Mouse (Mus musculus) heart, embryonic 10.5 days (tissue): ENCODE results near the gene Gm6309. TPM values are rescaled to one million over a fixed set of nuclear protein-coding genes. Genes with fewer than 3 reads are reported as not detected.
A peak's percentile ranks its signal among the peaks of the same experiment; 100 is the strongest.
"Not testable (repeated sequence)": the region's sequence is repeated elsewhere in the genome, so short reads cannot be mapped to it uniquely, and the experiment has no call there.

Experiments
- DNase-seq: peaks from one replicate; pipeline ENCODE4 v3.0.0-alpha.2; 2017; ENCODE audit warnings: low spot score
- H3K27ac ChIP-seq: fragments of 300-500 bp; sonication (generic); 2 replicates; pipeline ENCODE4 v1.5.1; 2016; ENCODE audit warnings: mild to moderate bottlenecking
- H3K27me3 ChIP-seq: fragments of 300-500 bp; sonication (generic); 2 replicates; pipeline ENCODE4 v1.6.1; 2016; ENCODE audit warnings: mild to moderate bottlenecking; ENCODE audit not compliant: poor library complexity, insufficient read depth, severe bottlenecking
- H3K36me3 ChIP-seq: fragments of 300-500 bp; sonication (generic); 2 replicates; pipeline ENCODE4 v1.6.1; 2016; ENCODE audit warnings: mild to moderate bottlenecking, moderate library complexity
- H3K4me1 ChIP-seq: fragments of 300-500 bp; sonication (generic); 2 replicates; pipeline ENCODE4 v1.6.1; 2016; ENCODE audit warnings: mild to moderate bottlenecking
- H3K4me3 ChIP-seq: fragments of 300-500 bp; sonication (generic); 2 replicates; pipeline ENCODE4 v1.5.1; 2016; ENCODE audit warnings: mild to moderate bottlenecking, moderate library complexity
- H3K9me3 ChIP-seq: fragments of 300-500 bp; sonication (generic); 2 replicates; pipeline ENCODE4 v1.6.1; 2016; ENCODE audit warnings: mild to moderate bottlenecking, moderate library complexity
- WGBS: fragments of 180-500 bp; shearing (Covaris S2); methylation state at CpG from one replicate; pipeline ENCODE4 v1.1.7; 2016; 5-methylcytosine and 5-hydroxymethylcytosine counted together
- polyA plus RNA-seq: library from polyadenylated mRNA; unstranded; fragments of >200 nt; fragmentation: Nextera tagmentation; extraction: Ambion mirVana; gene quantifications from 2 replicates; pipeline ENCODE4 v1.2.1, GENCODE M21; 2016

The Gm6309 gene
- polyA plus RNA-seq, 1 experiment from 2014 or later = not detected

DNA sequence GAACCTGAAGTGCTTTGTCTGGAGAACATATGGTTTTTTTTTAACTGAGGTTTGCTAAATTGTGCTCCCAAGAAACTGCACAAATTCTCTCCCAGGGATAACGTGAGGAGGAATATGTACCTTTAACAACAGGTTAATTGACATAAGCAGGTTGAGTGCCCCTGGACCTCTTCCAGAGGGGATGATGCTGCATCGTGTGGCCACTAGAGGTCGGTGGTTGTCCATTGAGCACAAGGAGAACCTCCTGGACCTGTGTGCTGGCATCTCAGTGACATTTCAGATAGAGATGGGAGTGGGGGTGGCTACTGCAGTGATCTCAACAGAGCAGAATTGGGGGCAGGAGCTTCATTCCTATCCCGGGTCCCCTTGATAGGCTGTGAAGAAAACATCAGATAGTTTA lies 2.2 kb upstream of the Gm6309 start:
- not testable (repeated sequence) for H3K36me3 ChIP-seq, H3K4me1 ChIP-seq, H3K9me3 ChIP-seq, DNase-seq, H3K27me3 ChIP-seq, H3K27ac ChIP-seq, H3K4me3 ChIP-seq
- 51% methylated on average over 4 of the region's 4 CpGs for WGBS

DNA sequence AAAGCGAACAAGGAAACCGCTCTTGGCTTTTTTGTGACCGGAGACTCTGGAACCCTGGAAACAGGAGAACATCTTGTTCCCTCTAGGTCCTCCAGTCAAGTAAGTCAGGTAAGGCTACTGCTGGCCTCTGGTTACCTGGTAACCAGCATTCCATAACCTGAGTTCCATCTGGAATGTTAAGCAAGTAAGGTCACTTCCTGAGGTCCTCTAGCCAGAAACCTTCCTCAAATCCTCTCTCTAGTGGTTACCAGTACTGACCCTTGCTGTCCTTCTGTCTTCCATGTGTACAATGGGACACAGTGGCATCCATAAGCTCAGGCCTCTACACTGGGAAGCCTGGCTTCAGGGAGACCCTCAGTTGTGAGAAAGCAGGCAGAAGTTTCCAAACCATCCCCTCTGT lies 10.1 kb downstream of the Gm6309 start, which contains the start of gene Gm5565:
Gene Gm5565 (minus strand): TSS at position 101 of the 400 bp plus-strand sequence.
- not testable (repeated sequence) for H3K27me3 ChIP-seq, H3K4me1 ChIP-seq, DNase-seq, H3K9me3 ChIP-seq, H3K36me3 ChIP-seq, H3K27ac ChIP-seq, H3K4me3 ChIP-seq
- WGBS = 99% methylated on average over 3 of the region's 3 CpGs

GRCm38 (mm10) chr5:146158326-146158725 lies 12.2 kb downstream of the Gm6309 start:
- H3K27ac ChIP-seq, H3K4me1 ChIP-seq, H3K27me3 ChIP-seq, H3K36me3 ChIP-seq, H3K9me3 ChIP-seq, H3K4me3 ChIP-seq: not testable (repeated sequence)
- peak; percentile 64 for DNase-seq
- WGBS = 82% methylated on average over 4 of the region's 4 CpGs

DNA sequence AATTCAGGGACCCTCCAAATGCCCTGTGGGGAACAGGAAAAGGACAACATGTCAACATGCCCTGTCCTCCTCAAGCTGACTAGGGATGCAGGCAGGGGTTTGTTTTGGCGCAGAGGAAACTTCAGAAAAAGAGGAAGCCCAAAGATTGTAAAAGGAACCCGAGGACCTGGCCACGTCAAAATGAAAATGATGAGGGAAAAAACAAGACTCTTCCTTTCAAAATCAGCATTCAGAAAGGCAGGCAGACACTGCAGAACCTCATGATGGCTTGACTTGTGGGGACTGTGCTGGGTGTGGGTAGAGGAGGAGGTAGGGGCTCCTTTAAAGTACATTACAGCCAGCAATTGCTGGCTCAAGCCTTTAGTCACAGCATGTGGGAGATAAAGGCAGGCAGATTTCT lies 20.1 kb downstream of the Gm6309 start:
- Histone ChIP-seq H3K9me3 (peaks cover 5% of the 10 kb centered on the region), H3K36me3 (no peaks in the 10 kb centered on the region), H3K4me3 (no peak overlapping the region), H3K27ac (no peak overlapping the region), H3K4me1 (no peaks in the 10 kb centered on the region), H3K27me3 (no peaks in the 10 kb centered on the region)
- WGBS = 62% methylated on average over 3 of the region's 3 CpGs
- DNase-seq = no peak

GRCm38 (mm10) chr5:146147903-146148302 lies 22.6 kb downstream of the Gm6309 start:
- 42% methylated on average over 2 of the region's 2 CpGs for WGBS
- Histone ChIP-seq H3K4me1 (no peaks in the 10 kb centered on the region), H3K4me3 (no peak overlapping the region), H3K27ac (no peak overlapping the region), H3K9me3 (peaks cover 5% of the 10 kb centered on the region), H3K27me3 (no peaks in the 10 kb centered on the region), H3K36me3 (no peaks in the 10 kb centered on the region)
- no peak for DNase-seq

Other genes starting within 250 kb of the Gm6309 start
- gene Cyp3a25, start 161.1 kb downstream of the Gm6309 start, polyA plus RNA-seq = not detected in 2 replicates
- not detected in 2 replicates for gene Cyp3a59, start 91.5 kb downstream of the Gm6309 start, polyA plus RNA-seq
- not detected in 2 replicates for gene Gm5565, start 10.2 kb downstream of the Gm6309 start, polyA plus RNA-seq
- gene 1700001J03Rik, start 14.6 kb upstream of the Gm6309 start, polyA plus RNA-seq = not detected in 2 replicates
- 41.1 and 41.2 TPM in 2 replicates for gene Rnf6, start 50.8 kb upstream of the Gm6309 start, polyA plus RNA-seq
- 14.2 and 19.6 TPM in 2 replicates for gene Cdk8, start 60.5 kb upstream of the Gm6309 start, polyA plus RNA-seq
- gene Wasf3, start 214.3 kb upstream of the Gm6309 start, polyA plus RNA-seq = 0.69 and 2.0 TPM in 2 replicates